Mouse (Mus musculus): Measurements from ENCODE around the gene Gmnn. TPM values are rescaled to one million over a fixed set of nuclear protein-coding genes. Genes with fewer than 3 reads are reported as not detected.

Gmnn gene
- polyA plus RNA-seq, 1 experiment from 2014 or later, result 69.0 TPM

DNA sequence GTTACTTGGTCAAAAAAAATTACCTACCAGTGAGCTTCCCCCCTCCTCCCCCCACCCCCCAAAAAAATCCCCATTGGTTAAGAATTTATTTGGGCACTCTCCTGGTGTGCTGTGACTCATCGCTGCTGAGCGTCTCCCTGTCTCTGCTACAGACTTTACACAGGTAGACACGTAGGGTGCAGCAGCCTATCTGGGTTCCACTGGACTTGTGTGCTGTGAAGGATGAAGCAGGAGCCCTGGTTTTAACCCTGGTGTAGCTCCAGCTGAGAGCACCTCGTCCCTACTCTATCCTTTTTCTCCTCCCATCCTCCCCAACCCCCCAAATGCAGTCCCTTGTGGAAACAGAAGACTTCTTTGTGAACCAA, 37.3 kb downstream of the Gmnn start:
- no peak for ATAC-seq (ENCODE audit: insufficient number of reproducible peaks, low FRiP score, low TSS enrichment, low read depth)
- Histone ChIP-seq H3K9ac (no peak overlapping the region), H3K9me3 (replicated peaks) (no peaks in the 10 kb centered on the region), H3K27ac (replicated peaks) (no peak overlapping the region), H3K4me1 (no peaks in the 10 kb centered on the region; the same call in 1 of the 2 replicates), H3K36me3 (no peaks in the 10 kb centered on the region), H3K27me3 (no peaks in the 10 kb centered on the region), H3K4me2 (replicated peaks) (no peak overlapping the region), H3K4me3 (replicated peaks) (no peak overlapping the region)
- 52% methylated on average over 4 of the region's 4 CpGs for WGBS

GRCm38 (mm10) chr13:24723699-24724394, 37.9 kb downstream of the Gmnn start:
- no peak overlapping the region for H3K4me2 ChIP-seq (replicated peaks)
- H3K4me3 ChIP-seq (replicated peaks), result no peak overlapping the region
- H3K9me3 ChIP-seq (replicated peaks), result no peaks in the 10 kb centered on the region
- no peak overlapping the region for H3K27ac ChIP-seq (replicated peaks)
- no peak overlapping the region for H3K9ac ChIP-seq
- 63% methylated on average over 8 of the region's 8 CpGs for WGBS
- H3K36me3 ChIP-seq, result no peaks in the 10 kb centered on the region
- H3K27me3 ChIP-seq, result no peaks in the 10 kb centered on the region
- no peaks in the 10 kb centered on the region; the same call in 1 of the 2 replicates for H3K4me1 ChIP-seq
- no peak for ATAC-seq (ENCODE audit: insufficient number of reproducible peaks, low FRiP score, low TSS enrichment, low read depth)

- ATAC-seq (ENCODE audit: insufficient number of reproducible peaks, low FRiP score, low TSS enrichment, low read depth), result no peak
- 72% methylated on average over 10 of the region's 10 CpGs for WGBS
- no peaks in the 10 kb centered on the region for H3K9me3 ChIP-seq (replicated peaks)
Measured at GRCm38 (mm10) chr13:24721502-24721901, 40.2 kb downstream of the Gmnn start.

DNA sequence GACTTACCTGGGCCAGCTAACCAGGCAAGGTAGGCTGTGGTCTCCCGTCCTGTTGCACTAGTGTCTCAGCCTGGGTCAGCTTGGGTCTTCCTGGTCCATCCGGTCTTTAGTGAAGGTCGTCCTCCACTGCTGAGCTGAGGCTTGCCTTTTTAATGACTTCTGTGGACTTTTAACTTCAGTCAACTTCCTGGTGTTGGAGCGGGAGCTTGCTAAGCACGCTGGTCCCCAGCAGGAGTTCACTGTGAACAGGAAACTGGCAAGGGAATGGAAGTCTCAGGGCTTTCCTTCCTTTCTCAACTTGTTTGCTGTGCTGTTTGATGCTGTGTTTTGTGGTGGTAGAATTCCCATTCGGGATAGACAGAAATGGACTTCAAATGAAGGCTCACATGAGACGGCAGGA, 44.0 kb downstream of the Gmnn start:
- ATAC-seq (ENCODE audit: insufficient number of reproducible peaks, low FRiP score, low TSS enrichment, low read depth), result no peak
- Histone ChIP-seq H3K4me2 (replicated peaks) (no peak overlapping the region), H3K9me3 (replicated peaks) (no peaks in the 10 kb centered on the region), H3K4me3 (replicated peaks) (no peak overlapping the region), H3K36me3 (no peaks in the 10 kb centered on the region), H3K27ac (replicated peaks) (no peak overlapping the region), H3K9ac (no peak overlapping the region), H3K4me1 (peaks cover 7% of the 10 kb centered on the region; the same call in 1 of the 2 replicates), H3K27me3 (no peaks in the 10 kb centered on the region)
- 68% methylated on average over 7 of the region's 7 CpGs for WGBS

More at GRCm38 (mm10) chr13:24721502-24721901, 40.2 kb downstream of the Gmnn start:
- Histone ChIP-seq H3K27me3 (no peaks in the 10 kb centered on the region), H3K4me3 (replicated peaks) (no peak overlapping the region), H3K4me1 (no peaks in the 10 kb centered on the region; the same call in 1 of the 2 replicates), H3K9ac (no peak overlapping the region), H3K27ac (replicated peaks) (no peak overlapping the region), H3K36me3 (no peaks in the 10 kb centered on the region), H3K4me2 (replicated peaks) (no peak overlapping the region)

- no peak overlapping the region for H3K4me3 ChIP-seq (replicated peaks)
Measured at GRCm38 (mm10) chr13:24716441-24716840, 45.3 kb downstream of the Gmnn start.

GRCm38 (mm10) chr13:24715601-24716000, 46.1 kb downstream of the Gmnn start:
- Histone ChIP-seq H3K27ac (replicated peaks) (no peak overlapping the region), H3K9me3 (replicated peaks) (no peaks in the 10 kb centered on the region), H3K36me3 (no peaks in the 10 kb centered on the region), H3K4me2 (replicated peaks) (no peak overlapping the region), H3K9ac (no peak overlapping the region), H3K27me3 (no peaks in the 10 kb centered on the region), H3K4me3 (replicated peaks) (no peak overlapping the region), H3K4me1 (peaks cover 12% of the 10 kb centered on the region)
- no peak for ATAC-seq (ENCODE audit: insufficient number of reproducible peaks, low FRiP score, low TSS enrichment, low read depth)
- WGBS, result 57% methylated on average over 5 of the region's 5 CpGs

More at GRCm38 (mm10) chr13:24716441-24716840, 45.3 kb downstream of the Gmnn start:
- Histone ChIP-seq H3K36me3 (no peaks in the 10 kb centered on the region), H3K27ac (replicated peaks) (no peak overlapping the region), H3K9ac (no peak overlapping the region), H3K4me1 (peaks cover 7% of the 10 kb centered on the region; the same call in 1 of the 2 replicates), H3K27me3 (no peaks in the 10 kb centered on the region), H3K4me2 (replicated peaks) (no peak overlapping the region), H3K9me3 (replicated peaks) (no peaks in the 10 kb centered on the region)
- WGBS, result 74% methylated on average over 9 of the region's 9 CpGs
- no peak for ATAC-seq (ENCODE audit: insufficient number of reproducible peaks, low FRiP score, low TSS enrichment, low read depth)

DNA sequence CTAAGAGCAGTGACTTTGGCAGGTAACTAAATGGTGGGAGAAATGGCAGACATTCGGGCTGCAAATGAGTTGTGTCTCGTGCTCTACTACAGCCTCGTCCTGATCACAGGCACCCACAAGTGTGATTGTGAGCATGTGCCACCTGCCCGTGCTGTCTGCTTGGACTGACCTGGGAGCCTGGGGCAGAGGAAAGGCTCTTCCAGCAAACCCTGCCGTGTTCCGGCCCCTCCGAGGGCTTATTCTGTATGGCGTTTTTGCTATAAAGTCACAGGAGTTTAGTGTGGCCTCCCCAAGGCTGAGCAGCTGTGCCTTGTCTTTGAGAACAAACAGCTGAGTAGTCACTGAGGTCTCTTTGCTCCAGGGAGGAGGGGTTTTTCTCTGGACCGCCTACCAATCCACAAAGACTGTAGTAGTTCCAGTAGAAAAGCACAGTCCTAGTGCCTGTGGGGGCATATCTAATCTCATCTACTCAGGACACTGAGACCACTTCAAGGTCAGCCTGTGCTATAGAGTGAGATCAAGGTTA, 47.3 kb downstream of the Gmnn start:
- ATAC-seq (ENCODE audit: insufficient number of reproducible peaks, low FRiP score, low TSS enrichment, low read depth), result no peak
- Histone ChIP-seq H3K27ac (replicated peaks) (no peak overlapping the region), H3K4me2 (replicated peaks) (no peak overlapping the region), H3K9me3 (replicated peaks) (no peaks in the 10 kb centered on the region), H3K36me3 (no peaks in the 10 kb centered on the region), H3K4me1 (peaks cover 12% of the 10 kb centered on the region), H3K27me3 (no peaks in the 10 kb centered on the region), H3K4me3 (replicated peaks) (no peak overlapping the region), H3K9ac (no peak overlapping the region)
- WGBS, result 75% methylated on average over 9 of the region's 9 CpGs

DNA sequence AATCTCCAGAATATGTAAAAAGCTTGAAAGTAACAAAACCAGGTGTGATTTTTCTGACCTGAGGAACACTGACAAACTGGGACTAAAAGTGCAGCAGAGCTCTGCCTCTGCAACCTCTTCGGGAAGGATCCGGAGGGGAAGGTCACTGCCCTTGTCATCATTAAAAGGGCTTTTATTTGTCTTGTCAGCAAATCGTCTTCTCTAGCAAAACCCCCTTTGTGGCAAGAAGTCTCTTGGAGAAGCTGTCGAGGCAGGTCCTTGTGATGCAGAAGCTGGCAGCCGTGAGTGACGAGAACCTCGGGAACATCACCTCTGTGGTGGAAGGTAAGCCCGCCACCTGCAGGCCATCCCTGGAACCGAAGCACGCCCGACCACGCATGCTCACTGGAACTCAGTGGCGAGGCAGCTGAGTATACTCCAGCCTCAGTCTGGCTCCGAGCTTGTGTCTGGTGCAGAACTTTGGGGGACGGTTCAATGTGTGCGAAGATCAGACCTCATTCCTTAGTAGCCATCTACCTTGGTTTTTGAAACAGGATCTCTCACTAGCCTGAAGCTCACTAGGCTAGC, 48.2 kb downstream of the Gmnn start:
- 10% methylated on average over 16 of the region's 16 CpGs for WGBS
- Histone ChIP-seq H3K9ac (no peak overlapping the region), H3K27ac (replicated peaks) (no peak overlapping the region), H3K9me3 (replicated peaks) (no peaks in the 10 kb centered on the region), H3K27me3 (no peaks in the 10 kb centered on the region), H3K4me2 (replicated peaks) (peak overlapping the region; percentile 47), H3K36me3 (no peaks in the 10 kb centered on the region), H3K4me1 (peaks cover 12% of the 10 kb centered on the region), H3K4me3 (replicated peaks) (peak overlapping the region; percentile 21)
- ATAC-seq (ENCODE audit: insufficient number of reproducible peaks, low FRiP score, low TSS enrichment, low read depth), result peak; percentile 72; the same call in 1 of the 2 replicates

DNA sequence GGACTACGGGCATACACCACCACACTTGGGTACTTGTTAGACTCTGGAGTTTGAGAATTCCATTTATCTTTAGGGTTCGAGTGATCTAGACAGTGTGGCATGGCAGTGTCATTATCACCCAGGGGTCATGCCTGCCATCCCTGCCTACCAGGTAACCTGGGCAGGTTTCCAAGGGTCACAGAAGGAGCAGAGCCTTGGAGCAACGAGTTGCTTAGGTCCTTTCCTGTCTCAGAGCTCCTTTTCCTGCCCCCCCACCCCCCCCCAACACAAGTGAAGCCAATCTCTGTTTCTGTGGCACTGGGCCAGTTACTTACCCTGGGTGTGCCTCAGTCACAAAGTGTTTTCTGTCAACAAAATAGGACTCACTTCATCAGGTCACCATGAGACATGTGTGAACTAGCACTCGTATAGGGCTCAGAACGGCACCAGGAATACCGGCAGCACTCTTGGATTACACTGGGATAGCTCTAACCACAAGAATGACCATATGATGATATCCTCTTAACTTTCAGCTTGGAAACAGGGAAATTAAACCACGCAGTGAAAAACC, 49.1 kb downstream of the Gmnn start:
- Histone ChIP-seq H3K27me3 (no peaks in the 10 kb centered on the region), H3K4me1 (peaks cover 12% of the 10 kb centered on the region), H3K4me3 (replicated peaks) (no peak overlapping the region), H3K36me3 (no peaks in the 10 kb centered on the region), H3K9me3 (replicated peaks) (no peaks in the 10 kb centered on the region), H3K9ac (no peak overlapping the region), H3K4me2 (replicated peaks) (no peak overlapping the region), H3K27ac (replicated peaks) (no peak overlapping the region)
- 75% methylated on average over 7 of the region's 7 CpGs for WGBS
- ATAC-seq (ENCODE audit: insufficient number of reproducible peaks, low FRiP score, low TSS enrichment, low read depth), result no peak; the same call in 1 of the 2 replicates

GRCm38 (mm10) chr13:24710968-24711367, 50.8 kb downstream of the Gmnn start:
- Histone ChIP-seq H3K36me3 (no peaks in the 10 kb centered on the region), H3K9ac (no peak overlapping the region), H3K27ac (replicated peaks) (no peak overlapping the region), H3K4me1 (peaks cover 12% of the 10 kb centered on the region), H3K27me3 (no peaks in the 10 kb centered on the region), H3K4me2 (replicated peaks) (no peak overlapping the region), H3K4me3 (replicated peaks) (no peak overlapping the region), H3K9me3 (replicated peaks) (no peaks in the 10 kb centered on the region)
- 45% methylated on average over 7 of the region's 7 CpGs for WGBS
- ATAC-seq (ENCODE audit: insufficient number of reproducible peaks, low FRiP score, low TSS enrichment, low read depth), result no peak

DNA sequence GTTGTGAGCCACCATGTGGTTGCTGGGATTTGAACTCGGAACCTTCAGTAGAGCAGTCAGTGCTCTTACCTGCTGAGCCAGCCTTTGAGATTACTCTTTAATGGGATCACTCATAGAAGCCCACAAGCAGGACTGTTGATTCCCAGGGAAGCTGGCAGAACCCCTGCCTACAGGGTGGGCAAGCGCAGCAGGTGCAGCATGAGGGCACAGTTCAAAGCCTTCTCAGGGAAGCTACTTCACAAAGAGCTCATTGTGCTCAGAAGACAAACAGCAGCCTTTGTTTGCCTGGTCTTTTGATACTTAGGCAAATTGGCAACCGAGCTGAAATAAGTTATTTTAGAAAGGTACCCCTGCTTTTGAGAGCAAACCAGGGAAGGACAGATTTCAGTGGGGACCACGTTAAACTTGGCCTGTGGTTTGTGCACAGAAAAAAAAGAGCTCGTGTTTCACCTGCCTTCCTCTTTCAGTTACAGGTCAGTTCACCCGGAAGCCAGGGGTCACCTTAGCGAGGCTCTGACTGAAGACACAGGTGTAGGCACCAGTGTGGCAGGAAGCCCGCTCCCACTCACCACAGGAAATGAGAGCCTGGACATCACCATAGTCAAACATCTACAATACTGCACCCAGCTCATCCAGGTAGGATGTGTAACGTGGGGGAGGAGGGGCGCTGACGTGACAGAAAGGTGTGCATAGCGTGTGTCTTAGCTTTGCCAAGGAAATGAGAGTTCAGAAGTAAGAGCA, 51.9 kb downstream of the Gmnn start:
- 66% methylated on average over 12 of the region's 12 CpGs for WGBS
- Histone ChIP-seq H3K4me3 (replicated peaks) (no peak overlapping the region), H3K27me3 (no peaks in the 10 kb centered on the region), H3K36me3 (no peaks in the 10 kb centered on the region), H3K9me3 (replicated peaks) (no peaks in the 10 kb centered on the region), H3K9ac (no peak overlapping the region), H3K27ac (replicated peaks) (no peak overlapping the region), H3K4me1 (peaks cover 12% of the 10 kb centered on the region), H3K4me2 (replicated peaks) (no peak overlapping the region)
- no peak for ATAC-seq (ENCODE audit: insufficient number of reproducible peaks, low FRiP score, low TSS enrichment, low read depth)

Measured in embryonic facial prominence, embryonic 15.5 days (tissue).